Mouse (Mus musculus) lung, postnatal 36 days (tissue): ENCODE measurements around the gene Mcidas.
A peak's percentile ranks its signal among the peaks of the same experiment; 100 is the strongest.

Source experiments
- DNase-seq: peaks from one replicate; pipeline ENCODE4 v3.0.0; 2022; ENCODE audit warnings: mixed read lengths

The Mcidas gene

GRCm38 (mm10) chr13:112993531-112994152, at the start of gene Mcidas:
Gene Mcidas, plus strand, starts transcription at chr13:112993845.
- peak; percentile 37 for DNase-seq

GRCm38 (mm10) chr13:112945312-112945711, 48.3 kb upstream of the Mcidas start:
- no peak for DNase-seq

GRCm38 (mm10) chr13:112945900-112946299, 47.7 kb upstream of the Mcidas start:
- peak; percentile 53 for DNase-seq

GRCm38 (mm10) chr13:112954067-112954466, 39.6 kb upstream of the Mcidas start:
- no peak for DNase-seq

- no peak for DNase-seq
Observed at GRCm38 (mm10) chr13:112963081-112963480, 30.6 kb upstream of the Mcidas start.

- no peak for DNase-seq
Observed at GRCm38 (mm10) chr13:112964421-112964820, 29.2 kb upstream of the Mcidas start.

GRCm38 (mm10) chr13:112967267-112967666, 26.4 kb upstream of the Mcidas start:
- no peak for DNase-seq

- DNase-seq = no peak
Observed at GRCm38 (mm10) chr13:112976720-112977119, 16.9 kb upstream of the Mcidas start.

- no peak for DNase-seq
Observed at GRCm38 (mm10) chr13:112985605-112986450, 7.8 kb upstream of the Mcidas start.

GRCm38 (mm10) chr13:112986451-112986950, 7.1 kb upstream of the Mcidas start:
- DNase-seq = no peak

GRCm38 (mm10) chr13:112987532-112987943, 6.1 kb upstream of the Mcidas start, which contains the start of gene Ccno:
Gene Ccno, plus strand, starts transcription at chr13:112987802.
- peak; percentile 96 for DNase-seq

- peak; percentile 19 for DNase-seq
Observed at GRCm38 (mm10) chr13:112987991-112988390, 5.7 kb upstream of the Mcidas start.

GRCm38 (mm10) chr13:112988866-112989265, 4.8 kb upstream of the Mcidas start:
- no peak for DNase-seq

GRCm38 (mm10) chr13:112989541-112989940, 4.1 kb upstream of the Mcidas start:
- peak; percentile 75 for DNase-seq

- DNase-seq = peak; percentile 22
Observed at GRCm38 (mm10) chr13:112990346-112990745, 3.3 kb upstream of the Mcidas start.

GRCm38 (mm10) chr13:112994191-112994590, 546 bp downstream of the Mcidas start:
- DNase-seq = peak; percentile 79

- DNase-seq = no peak
Observed at GRCm38 (mm10) chr13:112996407-112996806, 2.8 kb downstream of the Mcidas start.

GRCm38 (mm10) chr13:112997369-112997768, 3.7 kb downstream of the Mcidas start:
- no peak for DNase-seq

- peak; percentile 38 for DNase-seq
Observed at GRCm38 (mm10) chr13:112998427-112999201, 5.0 kb downstream of the Mcidas start.

GRCm38 (mm10) chr13:113000090-113000489, 6.4 kb downstream of the Mcidas start:
- no peak for DNase-seq

GRCm38 (mm10) chr13:113000576-113001318, 7.1 kb downstream of the Mcidas start:
- DNase-seq = peak; percentile 85

- no peak for DNase-seq
Observed at GRCm38 (mm10) chr13:113012683-113013082, 19.0 kb downstream of the Mcidas start.
